Mouse (Mus musculus): ENCODE measurements around the gene Aasdh. TPM values are rescaled to one million over a fixed set of nuclear protein-coding genes. Genes with fewer than 3 reads are reported as not detected.
A peak's percentile ranks its signal among the peaks of the same experiment; 100 is the strongest.

The Aasdh gene
- polyA plus RNA-seq, 1 experiment from 2014 or later: 18.2 TPM

DNA sequence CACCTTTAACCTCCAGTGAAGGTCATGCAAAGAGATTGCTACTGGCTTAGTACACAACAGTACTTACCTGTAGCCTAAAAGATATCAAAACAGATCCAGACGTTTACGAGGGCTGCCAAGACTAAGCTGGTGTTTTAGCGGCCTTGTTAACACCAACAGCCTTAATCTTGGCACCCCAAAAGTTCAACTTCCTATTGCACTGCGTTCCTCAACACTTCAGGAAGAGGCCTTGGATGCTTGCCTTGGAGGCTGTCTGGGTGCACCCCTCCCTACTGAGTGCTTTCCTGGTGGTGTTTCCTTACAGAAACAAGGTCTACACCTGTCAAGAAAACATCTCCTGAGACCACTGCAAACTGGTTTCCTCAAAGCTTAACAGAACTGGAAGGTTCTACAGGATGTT lies 41.8 kb upstream of the Aasdh start:
- DNase-seq (ENCODE audit: low spot score): no peak
- Histone ChIP-seq H3K36me3 (ENCODE audit: control insufficient read depth, insufficient read depth, low read length) (peaks cover 14% of the 10 kb centered on the region; the same call in 1 of the 2 replicates), H3K9ac (ENCODE audit: low read length) (no peak overlapping the region), H3K4me3 (ENCODE audit: low read depth, low read length) (no peak overlapping the region), H3K9me3 (ENCODE audit: control insufficient read depth, low read length) (no peaks in the 10 kb centered on the region), H3K4me1 (replicated peaks; ENCODE audit: control insufficient read depth, insufficient read depth, low read length) (peaks cover 6% of the 10 kb centered on the region), H3K27me3 (replicated peaks; ENCODE audit: control insufficient read depth, insufficient read depth, low read length) (no peaks in the 10 kb centered on the region), H3K4me2 (ENCODE audit: low read length) (no peak overlapping the region), H3K27ac (ENCODE audit: low read depth) (no peak overlapping the region)
- 79% methylated on average over 4 of the region's 4 CpGs for WGBS
- no peak for ATAC-seq (replicated peaks; ENCODE audit: low FRiP score, low TSS enrichment, low read depth)

DNA sequence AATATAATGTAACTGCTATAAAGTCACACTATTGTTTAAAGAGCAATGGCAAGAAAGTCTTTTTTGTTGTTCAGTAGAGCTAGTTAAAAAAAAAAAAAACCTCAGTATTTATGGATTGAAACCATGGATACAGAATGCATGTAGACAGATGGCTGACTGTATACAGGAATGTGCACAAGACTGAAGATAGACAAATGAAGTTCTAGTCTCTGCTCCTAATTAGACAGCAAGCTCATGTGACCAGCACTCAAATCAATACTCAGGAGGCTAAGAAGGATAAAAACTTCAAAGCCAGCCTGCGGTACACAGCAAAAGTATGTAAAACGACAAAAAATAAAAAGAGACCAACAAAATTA lies 40.3 kb upstream of the Aasdh start:
- Histone ChIP-seq H3K4me2 (ENCODE audit: low read length) (no peak overlapping the region), H3K27me3 (replicated peaks; ENCODE audit: control insufficient read depth, insufficient read depth, low read length) (no peaks in the 10 kb centered on the region), H3K4me1 (replicated peaks; ENCODE audit: control insufficient read depth, insufficient read depth, low read length) (peaks cover 6% of the 10 kb centered on the region), H3K9ac (ENCODE audit: low read length) (no peak overlapping the region), H3K36me3 (ENCODE audit: control insufficient read depth, insufficient read depth, low read length) (peaks cover 16% of the 10 kb centered on the region), H3K4me3 (ENCODE audit: low read depth, low read length) (no peak overlapping the region), H3K27ac (ENCODE audit: low read depth) (no peak overlapping the region), H3K9me3 (ENCODE audit: control insufficient read depth, low read length) (no peaks in the 10 kb centered on the region)
- ATAC-seq (replicated peaks; ENCODE audit: low FRiP score, low TSS enrichment, low read depth): no peak
- no peak for DNase-seq (ENCODE audit: low spot score)
- 80% methylated on average over 2 of the region's 2 CpGs for WGBS

DNA sequence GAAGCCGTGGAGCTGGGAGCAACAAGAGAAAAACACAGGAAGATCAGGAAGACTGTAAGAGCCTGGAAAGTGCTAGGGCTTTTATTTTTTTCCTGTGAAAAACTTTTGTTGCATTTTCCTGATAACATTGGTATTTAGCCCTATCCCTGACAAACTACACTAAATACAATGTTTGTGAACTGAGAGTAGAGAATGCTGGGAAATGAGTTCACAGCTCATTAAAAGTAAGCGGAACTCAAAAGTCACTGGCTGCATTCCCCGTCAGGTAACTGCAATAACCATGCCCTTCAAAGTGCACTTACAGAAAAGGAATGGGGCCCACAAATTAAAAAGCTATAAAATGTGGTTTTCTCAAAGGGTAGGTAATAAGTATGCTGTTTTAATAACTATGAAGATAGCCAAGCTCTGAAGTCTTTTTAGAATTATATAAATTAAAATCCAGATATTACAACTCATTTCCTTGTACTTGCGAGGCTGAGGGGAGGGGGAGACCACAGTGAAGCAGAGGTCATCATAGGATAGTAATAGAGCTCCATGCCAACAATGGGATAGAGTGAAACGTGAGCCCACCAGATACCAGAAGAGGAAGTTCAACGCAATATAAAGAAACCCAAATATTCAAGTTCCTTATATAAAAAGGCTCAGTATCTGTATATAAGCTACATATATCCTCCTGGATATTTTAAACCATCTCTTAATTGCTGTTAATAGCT lies 39.8 kb upstream of the Aasdh start:
- no peak overlapping the region for H3K4me3 ChIP-seq (ENCODE audit: low read depth, low read length)
- H3K4me1 ChIP-seq (replicated peaks; ENCODE audit: control insufficient read depth, insufficient read depth, low read length): peaks cover 6% of the 10 kb centered on the region
- peaks cover 22% of the 10 kb centered on the region for H3K36me3 ChIP-seq (ENCODE audit: control insufficient read depth, insufficient read depth, low read length)
- DNase-seq (ENCODE audit: low spot score): no peak
- no peak for ATAC-seq (replicated peaks; ENCODE audit: low FRiP score, low TSS enrichment, low read depth)
- no peak overlapping the region for H3K27ac ChIP-seq (ENCODE audit: low read depth)
- H3K27me3 ChIP-seq (replicated peaks; ENCODE audit: control insufficient read depth, insufficient read depth, low read length): no peaks in the 10 kb centered on the region
- 73% methylated on average over 6 of the region's 6 CpGs for WGBS
- no peak overlapping the region for H3K9ac ChIP-seq (ENCODE audit: low read length)
- no peak overlapping the region for H3K4me2 ChIP-seq (ENCODE audit: low read length)
- H3K9me3 ChIP-seq (ENCODE audit: control insufficient read depth, low read length): no peaks in the 10 kb centered on the region

DNA sequence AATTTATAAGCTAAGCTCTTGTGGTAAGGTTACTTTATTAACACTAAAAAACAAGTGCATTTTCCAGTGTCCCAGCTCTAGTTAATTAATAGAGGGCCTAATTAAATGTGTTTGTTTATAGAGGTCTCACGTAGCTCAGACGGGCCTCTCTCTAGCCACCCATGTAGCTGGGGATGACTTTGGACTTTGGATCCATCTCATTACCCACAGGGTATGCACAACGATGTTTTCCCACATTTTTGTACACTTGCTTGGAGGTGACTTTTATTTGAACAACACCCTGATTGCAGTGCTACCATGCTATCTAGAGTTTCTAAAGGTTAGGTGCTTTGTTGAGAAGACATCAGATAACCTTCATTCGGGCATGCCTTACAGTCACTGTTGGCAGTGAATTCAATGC lies 37.2 kb upstream of the Aasdh start:
- no peaks in the 10 kb centered on the region for H3K27me3 ChIP-seq (replicated peaks; ENCODE audit: control insufficient read depth, insufficient read depth, low read length)
- DNase-seq (ENCODE audit: low spot score) (no peak), ATAC-seq (replicated peaks; ENCODE audit: low FRiP score, low TSS enrichment, low read depth) (no peak)
- H3K4me2 ChIP-seq (ENCODE audit: low read length): no peak overlapping the region
- no peak overlapping the region for H3K4me3 ChIP-seq (ENCODE audit: low read depth, low read length)
- no peak overlapping the region for H3K27ac ChIP-seq (ENCODE audit: low read depth)
- no peaks in the 10 kb centered on the region for H3K4me1 ChIP-seq (replicated peaks; ENCODE audit: control insufficient read depth, insufficient read depth, low read length)
- 81% methylated on average over 4 of the region's 4 CpGs for WGBS
- peaks cover 13% of the 10 kb centered on the region; the same call in 1 of the 2 replicates for H3K36me3 ChIP-seq (ENCODE audit: control insufficient read depth, insufficient read depth, low read length)
- no peak overlapping the region for H3K9ac ChIP-seq (ENCODE audit: low read length)
- H3K9me3 ChIP-seq (ENCODE audit: control insufficient read depth, low read length): no peaks in the 10 kb centered on the region

DNA sequence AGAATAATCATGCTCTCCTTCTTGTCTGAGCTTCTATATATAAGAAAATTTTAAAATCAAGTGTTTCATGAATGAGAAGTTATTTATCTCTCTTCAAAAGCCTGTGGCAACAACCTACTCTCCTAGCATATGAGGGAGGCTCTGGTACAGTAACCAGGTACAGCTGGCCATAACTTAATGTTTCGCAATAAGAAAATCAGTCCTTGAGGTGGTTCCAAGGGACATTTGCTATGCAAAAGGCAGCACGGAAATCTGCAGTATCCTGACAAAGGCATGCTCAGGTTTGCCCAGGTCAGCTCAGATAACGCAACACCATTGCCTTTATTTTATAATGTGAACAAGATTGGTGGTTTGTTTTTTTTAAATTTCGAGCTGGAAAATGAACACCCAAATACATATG lies 36.7 kb upstream of the Aasdh start:
- ATAC-seq (replicated peaks; ENCODE audit: low FRiP score, low TSS enrichment, low read depth): no peak
- H3K27ac ChIP-seq (ENCODE audit: low read depth): no peak overlapping the region
- DNase-seq (ENCODE audit: low spot score): no peak

DNA sequence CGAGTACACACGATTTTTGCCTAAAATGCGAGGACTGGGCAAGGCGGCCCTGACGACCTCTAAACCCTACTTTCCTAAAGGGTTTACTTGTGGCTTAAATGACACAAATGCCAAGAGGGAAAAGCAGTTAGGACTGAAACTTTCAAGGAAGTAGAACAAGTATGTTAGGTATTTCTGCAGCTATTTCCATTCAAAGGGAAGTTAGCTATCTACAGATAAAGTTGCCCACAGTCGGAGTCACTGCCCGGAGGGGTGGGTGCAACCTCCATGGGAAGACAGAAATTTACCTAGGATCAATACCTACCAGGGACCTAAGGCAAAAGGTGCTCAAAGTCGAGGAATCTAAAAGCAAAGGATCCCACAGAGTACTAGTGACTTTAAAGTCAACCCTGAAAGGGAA lies 34.4 kb upstream of the Aasdh start:
- no peak for ATAC-seq (replicated peaks; ENCODE audit: low FRiP score, low TSS enrichment, low read depth)

More for the DNA sequence above, 36.7 kb upstream of the Aasdh start:
- Histone ChIP-seq H3K9me3 (ENCODE audit: control insufficient read depth, low read length) (no peaks in the 10 kb centered on the region), H3K4me1 (replicated peaks; ENCODE audit: control insufficient read depth, insufficient read depth, low read length) (no peaks in the 10 kb centered on the region), H3K4me3 (ENCODE audit: low read depth, low read length) (no peak overlapping the region), H3K27me3 (replicated peaks; ENCODE audit: control insufficient read depth, insufficient read depth, low read length) (no peaks in the 10 kb centered on the region), H3K9ac (ENCODE audit: low read length) (no peak overlapping the region), H3K4me2 (ENCODE audit: low read length) (no peak overlapping the region), H3K36me3 (ENCODE audit: control insufficient read depth, insufficient read depth, low read length) (peaks cover 9% of the 10 kb centered on the region; the same call in 1 of the 2 replicates)
- 73% methylated on average over 4 of the region's 4 CpGs for WGBS

DNA sequence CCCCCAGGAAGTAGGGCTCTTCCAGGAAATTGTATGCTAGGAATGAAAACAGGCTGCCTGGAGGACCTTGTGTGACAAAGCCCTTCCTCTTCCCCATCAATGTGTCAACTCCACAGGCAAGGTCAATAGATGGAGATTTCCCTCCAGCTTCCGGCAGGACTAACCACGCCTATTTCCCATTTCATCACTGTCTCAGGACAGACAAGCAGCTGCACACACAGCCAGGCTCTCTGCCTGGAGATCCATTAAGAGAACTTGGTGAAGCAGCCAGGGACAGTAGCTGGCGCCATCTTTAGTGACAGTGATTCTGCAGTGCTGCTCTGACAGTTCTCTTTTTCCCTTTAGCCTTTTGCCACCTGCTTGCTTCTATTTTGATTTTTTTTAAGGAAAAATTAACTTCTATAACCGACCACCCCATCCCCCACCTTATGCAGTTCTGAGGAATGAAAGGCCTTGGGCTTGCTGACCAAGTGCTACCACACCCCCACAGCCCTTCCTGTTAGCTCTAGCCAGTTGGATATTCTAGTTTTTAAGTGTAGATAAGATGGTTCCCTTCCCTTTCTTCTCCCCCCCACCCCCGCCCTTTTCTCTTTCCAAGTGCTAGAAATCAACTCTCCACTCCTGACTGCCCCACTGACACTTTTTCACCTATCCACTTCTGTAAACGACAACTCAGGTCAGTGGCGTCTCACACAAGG lies 24.0 kb upstream of the Aasdh start:
- H3K27ac ChIP-seq (ENCODE audit: low read depth): no peak overlapping the region; the same call in 1 of the 2 replicates
- 0 out of 2 replicates have a peak, but pooled peaks cover 3% of the 10 kb centered on the region for H3K4me1 ChIP-seq (replicated peaks; ENCODE audit: control insufficient read depth, insufficient read depth, low read length)
- H3K4me3 ChIP-seq (ENCODE audit: low read depth, low read length): no peak overlapping the region
- ATAC-seq (replicated peaks; ENCODE audit: low FRiP score, low TSS enrichment, low read depth) (no peak), DNase-seq (ENCODE audit: low spot score) (no peak)
- no peak overlapping the region for H3K9ac ChIP-seq (ENCODE audit: low read length)
- WGBS: 69% methylated on average over 7 of the region's 7 CpGs
- no peak overlapping the region for H3K4me2 ChIP-seq (ENCODE audit: low read length)
- H3K36me3 ChIP-seq (ENCODE audit: control insufficient read depth, insufficient read depth, low read length): peaks cover 26% of the 10 kb centered on the region
- H3K27me3 ChIP-seq (replicated peaks; ENCODE audit: control insufficient read depth, insufficient read depth, low read length): no peaks in the 10 kb centered on the region
- H3K9me3 ChIP-seq (ENCODE audit: control insufficient read depth, low read length): peaks cover 10% of the 10 kb centered on the region; the same call in 1 of the 2 replicates

More for the DNA sequence above, 34.4 kb upstream of the Aasdh start:
- H3K4me1 ChIP-seq (replicated peaks; ENCODE audit: control insufficient read depth, insufficient read depth, low read length): no peaks in the 10 kb centered on the region
- peaks cover 9% of the 10 kb centered on the region; the same call in 1 of the 2 replicates for H3K36me3 ChIP-seq (ENCODE audit: control insufficient read depth, insufficient read depth, low read length)
- H3K4me3 ChIP-seq (ENCODE audit: low read depth, low read length): no peak overlapping the region
- DNase-seq (ENCODE audit: low spot score): no peak
- no peaks in the 10 kb centered on the region for H3K27me3 ChIP-seq (replicated peaks; ENCODE audit: control insufficient read depth, insufficient read depth, low read length)
- H3K9ac ChIP-seq (ENCODE audit: low read length): no peak overlapping the region
- 92% methylated on average over 8 of the region's 8 CpGs for WGBS
- H3K4me2 ChIP-seq (ENCODE audit: low read length): no peak overlapping the region
- no peaks in the 10 kb centered on the region for H3K9me3 ChIP-seq (ENCODE audit: control insufficient read depth, low read length)
- H3K27ac ChIP-seq (ENCODE audit: low read depth): no peak overlapping the region

DNA sequence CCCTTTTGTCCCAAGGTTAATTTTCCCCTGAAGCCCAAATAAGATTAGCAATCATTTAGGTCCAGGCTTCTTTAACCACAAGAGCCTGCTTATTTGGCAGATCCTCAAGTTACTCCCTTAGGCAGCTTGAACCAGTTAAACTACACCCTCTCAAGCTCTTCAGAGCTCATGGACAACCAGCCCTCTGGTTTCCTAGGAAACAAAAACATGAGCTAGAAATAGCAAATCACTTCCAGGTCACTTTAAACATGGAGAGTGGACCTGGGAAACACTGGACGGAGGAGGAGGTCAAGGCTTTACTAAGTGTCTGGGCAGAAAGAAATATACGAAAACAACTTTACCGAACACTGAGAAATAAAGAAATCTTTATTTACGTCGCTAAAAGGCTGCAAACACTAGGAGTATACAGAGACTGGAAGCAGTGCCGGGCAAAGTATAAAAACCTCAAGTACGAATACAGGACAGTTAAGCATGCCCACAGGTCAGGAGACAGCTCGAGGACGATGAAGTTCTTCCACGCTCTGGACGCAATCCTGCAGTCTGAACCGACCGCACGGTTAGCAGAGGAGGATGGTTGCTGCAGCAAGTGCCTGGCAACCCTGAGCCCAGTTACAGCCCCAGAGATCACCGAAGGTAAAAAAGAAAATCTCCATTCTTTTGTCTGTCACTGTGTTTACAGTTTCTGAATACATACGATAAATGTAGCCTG lies 23.0 kb upstream of the Aasdh start:
- Histone ChIP-seq H3K9ac (ENCODE audit: low read length) (no peak overlapping the region), H3K9me3 (ENCODE audit: control insufficient read depth, low read length) (peaks cover 10% of the 10 kb centered on the region; the same call in 1 of the 2 replicates), H3K27me3 (replicated peaks; ENCODE audit: control insufficient read depth, insufficient read depth, low read length) (no peaks in the 10 kb centered on the region), H3K4me3 (ENCODE audit: low read depth, low read length) (no peak overlapping the region), H3K4me2 (ENCODE audit: low read length) (no peak overlapping the region), H3K4me1 (replicated peaks; ENCODE audit: control insufficient read depth, insufficient read depth, low read length) (0 out of 2 replicates have a peak, but pooled peaks cover 3% of the 10 kb centered on the region), H3K36me3 (ENCODE audit: control insufficient read depth, insufficient read depth, low read length) (peaks cover 26% of the 10 kb centered on the region), H3K27ac (ENCODE audit: low read depth) (0 out of 2 replicates have a peak overlapping the region, but pooled peaks have one; percentile 2)
- peak; percentile 42 for DNase-seq (ENCODE audit: low spot score)
- WGBS: 77% methylated on average over 16 of the region's 16 CpGs
- ATAC-seq (replicated peaks; ENCODE audit: low FRiP score, low TSS enrichment, low read depth): no peak

All from intestine, embryonic 14.5 days (tissue).